Mouse (Mus musculus): Measurements from ENCODE around the gene Gemin8. TPM values are rescaled to one million over a fixed set of nuclear protein-coding genes. Genes with fewer than 3 reads are reported as not detected.
A peak's percentile ranks its signal among the peaks of the same experiment; 100 is the strongest.

Gene Gemin8
- polyA plus RNA-seq (2015; fragmentation: Nextera tagmentation; extraction: Ambion mirVana) = 7.9 and 9.5 TPM in 2 replicates

GRCm38 (mm10) chrX:166169892-166170799 is at the start of gene Gemin8:
Gemin8 (plus strand) TSS chrX:166170454.
- Histone ChIP-seq H3K36me3 (ENCODE audit: insufficient read depth, low read length) (no peaks in the 10 kb centered on the region), H3K27ac (ENCODE audit: low read length) (peak within 1 kb of the TSS; percentile 32; the same call in 1 of the 2 replicates), H3K9ac (replicated peaks; ENCODE audit: low read depth) (0 out of 2 replicates have a peak within 1 kb of the TSS, but pooled peaks have one; percentile 8), H3K4me2 (replicated peaks; ENCODE audit: low read depth, low read length) (peak within 1 kb of the TSS; percentile 57), H3K4me1 (ENCODE audit: insufficient read depth, low read depth, low read length) (no peaks in the 10 kb centered on the region), H3K27me3 (replicated peaks; ENCODE audit: insufficient read depth, low read length) (no peaks in the 10 kb centered on the region), H3K4me3 (ENCODE audit: low read depth, low read length) (peak within 1 kb of the TSS; percentile 50), H3K9me3 (ENCODE audit: low read length) (no peaks in the 10 kb centered on the region)
- WGBS = 14% methylated on average over 31 of the region's 31 CpGs
- TF ChIP-seq CTCF (IDR thresholded peaks at IDR 0.05) (peak; percentile 49), EP300 (IDR thresholded peaks at IDR 0.05) (no peak)
- DNase-seq (ENCODE audit: low spot score) (peak; percentile 95), ATAC-seq (peak; percentile 98)

- Histone ChIP-seq H3K4me1 (ENCODE audit: insufficient read depth, low read depth, low read length) (no peaks in the 10 kb centered on the region), H3K27ac (ENCODE audit: low read length) (no peak overlapping the region), H3K4me2 (replicated peaks; ENCODE audit: low read depth, low read length) (no peak overlapping the region), H3K4me3 (ENCODE audit: low read depth, low read length) (no peak overlapping the region), H3K9ac (replicated peaks; ENCODE audit: low read depth) (no peak overlapping the region), H3K9me3 (ENCODE audit: low read length) (no peaks in the 10 kb centered on the region), H3K27me3 (replicated peaks; ENCODE audit: insufficient read depth, low read length) (no peaks in the 10 kb centered on the region), H3K36me3 (ENCODE audit: insufficient read depth, low read length) (no peaks in the 10 kb centered on the region)
- WGBS = 72% methylated on average over 15 of the region's 15 CpGs
- TF ChIP-seq EP300 (IDR thresholded peaks at IDR 0.05) (no peak), CTCF (IDR thresholded peaks at IDR 0.05) (no peak)
- ATAC-seq = no peak
- no peak for DNase-seq (ENCODE audit: low spot score)
These were observed 23.0 kb upstream of the Gemin8 start for GRCm38 (mm10) chrX:166147158-166147846.

GRCm38 (mm10) chrX:166162773-166163172 is 7.5 kb upstream of the Gemin8 start:
- TF ChIP-seq CTCF (IDR thresholded peaks at IDR 0.05) (peak; percentile 61), EP300 (IDR thresholded peaks at IDR 0.05) (no peak)
- no peak overlapping the region for H3K27ac ChIP-seq (ENCODE audit: low read length)
- ATAC-seq (no peak), DNase-seq (ENCODE audit: low spot score) (peak; percentile 28)
- H3K4me2 ChIP-seq (replicated peaks; ENCODE audit: low read depth, low read length) = no peak overlapping the region
- no peaks in the 10 kb centered on the region for H3K36me3 ChIP-seq (ENCODE audit: insufficient read depth, low read length)
- no peak overlapping the region for H3K9ac ChIP-seq (replicated peaks; ENCODE audit: low read depth)
- no peaks in the 10 kb centered on the region for H3K27me3 ChIP-seq (replicated peaks; ENCODE audit: insufficient read depth, low read length)
- 49% methylated on average over 4 of the region's 4 CpGs for WGBS
- H3K4me3 ChIP-seq (ENCODE audit: low read depth, low read length) = no peak overlapping the region
- H3K4me1 ChIP-seq (ENCODE audit: insufficient read depth, low read depth, low read length) = no peaks in the 10 kb centered on the region
- no peaks in the 10 kb centered on the region for H3K9me3 ChIP-seq (ENCODE audit: low read length)

- no peak for ATAC-seq
- H3K36me3 ChIP-seq (ENCODE audit: insufficient read depth, low read length) = no peaks in the 10 kb centered on the region
- no peak overlapping the region for H3K27ac ChIP-seq (ENCODE audit: low read length)
- H3K4me3 ChIP-seq (ENCODE audit: low read depth, low read length) = no peak overlapping the region
- H3K9me3 ChIP-seq (ENCODE audit: low read length) = no peaks in the 10 kb centered on the region
- H3K27me3 ChIP-seq (replicated peaks; ENCODE audit: insufficient read depth, low read length) = no peaks in the 10 kb centered on the region
- peak; percentile 59 for DNase-seq (ENCODE audit: low spot score)
- 7% methylated on average over 4 of the region's 4 CpGs for WGBS
- TF ChIP-seq CTCF (IDR thresholded peaks at IDR 0.05) = peak; percentile 63
- no peak for TF ChIP-seq EP300 (IDR thresholded peaks at IDR 0.05)
- H3K9ac ChIP-seq (replicated peaks; ENCODE audit: low read depth) = no peak overlapping the region
- no peak overlapping the region for H3K4me2 ChIP-seq (replicated peaks; ENCODE audit: low read depth, low read length)
- H3K4me1 ChIP-seq (ENCODE audit: insufficient read depth, low read depth, low read length) = no peaks in the 10 kb centered on the region
These were observed 2.9 kb upstream of the Gemin8 start for GRCm38 (mm10) chrX:166167307-166167706.

GRCm38 (mm10) chrX:166167923-166168322 is 2.3 kb upstream of the Gemin8 start:
- no peak overlapping the region for H3K4me3 ChIP-seq (ENCODE audit: low read depth, low read length)
- H3K36me3 ChIP-seq (ENCODE audit: insufficient read depth, low read length) = no peaks in the 10 kb centered on the region
- 32% methylated on average over 3 of the region's 3 CpGs for WGBS
- TF ChIP-seq CTCF (IDR thresholded peaks at IDR 0.05) (no peak), EP300 (IDR thresholded peaks at IDR 0.05) (no peak)
- H3K9me3 ChIP-seq (ENCODE audit: low read length) = no peaks in the 10 kb centered on the region
- no peaks in the 10 kb centered on the region for H3K27me3 ChIP-seq (replicated peaks; ENCODE audit: insufficient read depth, low read length)
- H3K27ac ChIP-seq (ENCODE audit: low read length) = no peak overlapping the region
- DNase-seq (ENCODE audit: low spot score) = no peak
- ATAC-seq = no peak
- no peak overlapping the region for H3K9ac ChIP-seq (replicated peaks; ENCODE audit: low read depth)
- no peaks in the 10 kb centered on the region for H3K4me1 ChIP-seq (ENCODE audit: insufficient read depth, low read depth, low read length)
- H3K4me2 ChIP-seq (replicated peaks; ENCODE audit: low read depth, low read length) = no peak overlapping the region
